Mouse (Mus musculus): ENCODE data around the gene Ctsd. TPM values are rescaled to one million over a fixed set of nuclear protein-coding genes. Genes with fewer than 3 reads are reported as not detected.
"Not testable (repeated sequence)": the region's sequence is repeated elsewhere in the genome, so short reads cannot be mapped to it uniquely, and the experiment has no call there.

The Ctsd gene
- 100 to 1,000 TPM; 318 to 337 TPM for total RNA-seq (2021)

GRCm38 (mm10) chr7:142387419-142388148, at the start of gene Ctsd:
TSS of gene Ctsd (minus strand) at chr7:142388038.
- intact Hi-C loops (cut with DNase I): loop anchor here (2.0 kb wide), 1 partner anchor 15 kb away; the partner anchor contains the start of gene Ifitm10
- peak; percentile 97 to 98 for DNase-seq (ENCODE audit: low spot score in 2 of 2)

GRCm38 (mm10) chr7:142437324-142437723, 49.5 kb upstream of the Ctsd start:
- DNase-seq (ENCODE audit: low spot score in 2 of 2): no peak
- intact Hi-C loops (cut with DNase I): no loop called here

- intact Hi-C loops (cut with DNase I): loop anchor here (1.0 kb wide), 1 partner anchor 101 kb away; no protein-coding TSS in a partner anchor
- peak; percentile 57 to 78 for DNase-seq (ENCODE audit: low spot score in 2 of 2)
Observed at GRCm38 (mm10) chr7:142435524-142435923, 47.7 kb upstream of the Ctsd start.

GRCm38 (mm10) chr7:142434137-142434865, 46.5 kb upstream of the Ctsd start, which contains the start of gene Syt8:
TSS of gene Syt8 (plus strand) at chr7:142434850.
- intact Hi-C loops (cut with DNase I): no loop called here
- DNase-seq (ENCODE audit: low spot score in 2 of 2): no peak

- no peak for DNase-seq (ENCODE audit: low spot score in 2 of 2)
- intact Hi-C loops (cut with DNase I): no loop called here
Observed at GRCm38 (mm10) chr7:142433623-142434022, 45.8 kb upstream of the Ctsd start.

GRCm38 (mm10) chr7:142431106-142431505, 43.3 kb upstream of the Ctsd start:
- intact Hi-C loops (cut with DNase I): no loop called here
- DNase-seq (ENCODE audit: low spot score in 2 of 2): no peak

GRCm38 (mm10) chr7:142430160-142430678, 42.4 kb upstream of the Ctsd start:
- intact Hi-C loops (cut with DNase I): no loop called here
- DNase-seq (ENCODE audit: low spot score in 2 of 2): peak; percentile 40 to 46

GRCm38 (mm10) chr7:142428213-142428612, 40.4 kb upstream of the Ctsd start:
- intact Hi-C loops (cut with DNase I): no loop called here
- no peak for DNase-seq (ENCODE audit: low spot score in 2 of 2)

- DNase-seq (ENCODE audit: low spot score in 2 of 2): no peak
- intact Hi-C loops (cut with DNase I): no loop called here
Observed at GRCm38 (mm10) chr7:142425641-142426213, 37.9 kb upstream of the Ctsd start.

- no peak for DNase-seq (ENCODE audit: low spot score in 2 of 2)
- intact Hi-C loops (cut with DNase I): no loop called here
Observed at GRCm38 (mm10) chr7:142421826-142422225, 34.0 kb upstream of the Ctsd start.

GRCm38 (mm10) chr7:142419887-142420286, 32.0 kb upstream of the Ctsd start:
- intact Hi-C loops (cut with DNase I): no loop called here
- no peak for DNase-seq (ENCODE audit: low spot score in 2 of 2)

- intact Hi-C loops (cut with DNase I): no loop called here
- no peak for DNase-seq (ENCODE audit: low spot score in 2 of 2)
Observed at GRCm38 (mm10) chr7:142418679-142419078, 30.8 kb upstream of the Ctsd start.

GRCm38 (mm10) chr7:142418027-142418426, 30.2 kb upstream of the Ctsd start:
- intact Hi-C loops (cut with DNase I): no loop called here
- DNase-seq (ENCODE audit: low spot score in 2 of 2): no peak

GRCm38 (mm10) chr7:142416225-142416624, 28.4 kb upstream of the Ctsd start:
- intact Hi-C loops (cut with DNase I): no loop called here
- DNase-seq (ENCODE audit: low spot score in 2 of 2): no peak

- intact Hi-C loops (cut with DNase I): no loop called here
- DNase-seq (ENCODE audit: low spot score in 2 of 2): no peak
Observed at GRCm38 (mm10) chr7:142415314-142415713, 27.5 kb upstream of the Ctsd start.

GRCm38 (mm10) chr7:142413285-142413684, 25.4 kb upstream of the Ctsd start:
- no peak for DNase-seq (ENCODE audit: low spot score in 2 of 2)
- intact Hi-C loops (cut with DNase I): no loop called here

GRCm38 (mm10) chr7:142409603-142410002, 21.8 kb upstream of the Ctsd start:
- no peak for DNase-seq (ENCODE audit: low spot score in 2 of 2)
- intact Hi-C loops (cut with DNase I): no loop called here

- no peak for DNase-seq (ENCODE audit: low spot score in 2 of 2)
- intact Hi-C loops (cut with DNase I): no loop called here
Observed at GRCm38 (mm10) chr7:142408686-142409085, 20.8 kb upstream of the Ctsd start.

- intact Hi-C loops (cut with DNase I): no loop called here
- no peak for DNase-seq (ENCODE audit: low spot score in 2 of 2)
Observed at GRCm38 (mm10) chr7:142407935-142408334, 20.1 kb upstream of the Ctsd start.

GRCm38 (mm10) chr7:142405134-142405533, 17.3 kb upstream of the Ctsd start:
- DNase-seq (ENCODE audit: low spot score in 2 of 2); intact Hi-C loops (cut with DNase I): not testable (repeated sequence)
